Mouse (Mus musculus): ENCODE results near the gene Repin1. TPM values are rescaled to one million over a fixed set of nuclear protein-coding genes. Genes with fewer than 3 reads are reported as not detected.

The Repin1 gene
- polyA plus RNA-seq, 1 experiment from 2014 or later: 47.0 TPM

- DNase-seq (no peak), ATAC-seq (ENCODE audit: low FRiP score, low TSS enrichment) (no peak)
- Histone ChIP-seq H3K27me3 (ENCODE audit: control insufficient read depth, insufficient read depth, low read length) (no peaks in the 10 kb centered on the region), H3K9ac (replicated peaks; ENCODE audit: low read length) (no peak overlapping the region), H3K9me3 (ENCODE audit: control insufficient read depth, low read length) (peaks cover 6% of the 10 kb centered on the region), H3K36me3 (ENCODE audit: control insufficient read depth, insufficient read depth, low read length) (peaks cover 12% of the 10 kb centered on the region), H3K4me1 (ENCODE audit: control insufficient read depth, insufficient read depth, low read length) (peaks cover 16% of the 10 kb centered on the region), H3K4me2 (ENCODE audit: low read length) (no peak overlapping the region), H3K4me3 (replicated peaks; ENCODE audit: low read depth, low read length) (no peak overlapping the region), H3K27ac (replicated peaks; ENCODE audit: low read depth, low read length) (no peak overlapping the region)
- 93% methylated on average over 6 of the region's 6 CpGs for WGBS
These were observed 1.8 kb upstream of the Repin1 start for GRCm38 (mm10) chr6:48591871-48592270.

GRCm38 (mm10) chr6:48594043-48594738 lies 508 bp downstream of the Repin1 start:
- Histone ChIP-seq H3K4me3 (replicated peaks; ENCODE audit: low read depth, low read length) (peak overlapping the region; percentile 71), H3K9me3 (ENCODE audit: control insufficient read depth, low read length) (peaks cover 18% of the 10 kb centered on the region), H3K9ac (replicated peaks; ENCODE audit: low read length) (peak overlapping the region; percentile 85), H3K36me3 (ENCODE audit: control insufficient read depth, insufficient read depth, low read length) (peaks cover 36% of the 10 kb centered on the region), H3K27me3 (ENCODE audit: control insufficient read depth, insufficient read depth, low read length) (no peaks in the 10 kb centered on the region), H3K4me2 (ENCODE audit: low read length) (peak overlapping the region; percentile 72), H3K4me1 (ENCODE audit: control insufficient read depth, insufficient read depth, low read length) (peaks cover 16% of the 10 kb centered on the region), H3K27ac (replicated peaks; ENCODE audit: low read depth, low read length) (peak overlapping the region; percentile 94)
- DNase-seq: peak; percentile 88
- under 1% methylated on average over 41 of the region's 41 CpGs for WGBS
- ATAC-seq (ENCODE audit: low FRiP score, low TSS enrichment): peak; percentile 81

- WGBS: 32% methylated on average over 1 of the region's 1 CpGs
- ATAC-seq (ENCODE audit: low FRiP score, low TSS enrichment) (no peak), DNase-seq (no peak)
- H3K9me3 ChIP-seq (ENCODE audit: control insufficient read depth, low read length): peaks cover 18% of the 10 kb centered on the region
- no peak overlapping the region for H3K9ac ChIP-seq (replicated peaks; ENCODE audit: low read length)
- H3K27ac ChIP-seq (replicated peaks; ENCODE audit: low read depth, low read length): no peak overlapping the region
- H3K36me3 ChIP-seq (ENCODE audit: control insufficient read depth, insufficient read depth, low read length): peaks cover 46% of the 10 kb centered on the region
- no peak overlapping the region for H3K4me3 ChIP-seq (replicated peaks; ENCODE audit: low read depth, low read length)
- peaks cover 16% of the 10 kb centered on the region for H3K4me1 ChIP-seq (ENCODE audit: control insufficient read depth, insufficient read depth, low read length)
- H3K4me2 ChIP-seq (ENCODE audit: low read length): peak overlapping the region; percentile 72
- H3K27me3 ChIP-seq (ENCODE audit: control insufficient read depth, insufficient read depth, low read length): no peaks in the 10 kb centered on the region
These were observed 1.6 kb downstream of the Repin1 start for GRCm38 (mm10) chr6:48595278-48595677.

- H3K9ac ChIP-seq (replicated peaks; ENCODE audit: low read length): no peak overlapping the region
- WGBS: 97% methylated on average over 45 of the region's 45 CpGs
- H3K36me3 ChIP-seq (ENCODE audit: control insufficient read depth, insufficient read depth, low read length): peaks cover 47% of the 10 kb centered on the region
These were observed 3.0 kb downstream of the Repin1 start for GRCm38 (mm10) chr6:48596545-48597232.

GRCm38 (mm10) chr6:48597233-48597625 lies 3.5 kb downstream of the Repin1 start:
- H3K27me3 ChIP-seq (ENCODE audit: control insufficient read depth, insufficient read depth, low read length): no peaks in the 10 kb centered on the region
- no peak overlapping the region for H3K9ac ChIP-seq (replicated peaks; ENCODE audit: low read length)
- no peak overlapping the region for H3K27ac ChIP-seq (replicated peaks; ENCODE audit: low read depth, low read length)
- H3K4me3 ChIP-seq (replicated peaks; ENCODE audit: low read depth, low read length): no peak overlapping the region
- peaks cover 18% of the 10 kb centered on the region for H3K9me3 ChIP-seq (ENCODE audit: control insufficient read depth, low read length)
- peaks cover 21% of the 10 kb centered on the region for H3K4me1 ChIP-seq (ENCODE audit: control insufficient read depth, insufficient read depth, low read length)
- DNase-seq: no peak
- H3K4me2 ChIP-seq (ENCODE audit: low read length): no peak overlapping the region
- ATAC-seq (ENCODE audit: low FRiP score, low TSS enrichment): no peak
- H3K36me3 ChIP-seq (ENCODE audit: control insufficient read depth, insufficient read depth, low read length): peaks cover 47% of the 10 kb centered on the region
- WGBS: 96% methylated on average over 27 of the region's 27 CpGs

More at GRCm38 (mm10) chr6:48596545-48597232, 3.0 kb downstream of the Repin1 start:
- no peak for ATAC-seq (ENCODE audit: low FRiP score, low TSS enrichment)
- Histone ChIP-seq H3K4me3 (replicated peaks; ENCODE audit: low read depth, low read length) (no peak overlapping the region), H3K27ac (replicated peaks; ENCODE audit: low read depth, low read length) (no peak overlapping the region), H3K9me3 (ENCODE audit: control insufficient read depth, low read length) (peaks cover 18% of the 10 kb centered on the region), H3K4me2 (ENCODE audit: low read length) (no peak overlapping the region), H3K27me3 (ENCODE audit: control insufficient read depth, insufficient read depth, low read length) (no peaks in the 10 kb centered on the region), H3K4me1 (ENCODE audit: control insufficient read depth, insufficient read depth, low read length) (peaks cover 21% of the 10 kb centered on the region)
- no peak for DNase-seq

- ATAC-seq (ENCODE audit: low FRiP score, low TSS enrichment) (no peak), DNase-seq (no peak)
- no peak overlapping the region; the same call in 1 of the 2 replicates for H3K9ac ChIP-seq (replicated peaks; ENCODE audit: low read length)
- 97% methylated on average over 1 of the region's 1 CpGs for WGBS
- H3K4me3 ChIP-seq (replicated peaks; ENCODE audit: low read depth, low read length): no peak overlapping the region
- peaks cover 18% of the 10 kb centered on the region for H3K9me3 ChIP-seq (ENCODE audit: control insufficient read depth, low read length)
- no peak overlapping the region for H3K4me2 ChIP-seq (ENCODE audit: low read length)
- peak overlapping the region; percentile 92 for H3K27ac ChIP-seq (replicated peaks; ENCODE audit: low read depth, low read length)
- no peaks in the 10 kb centered on the region for H3K27me3 ChIP-seq (ENCODE audit: control insufficient read depth, insufficient read depth, low read length)
- H3K36me3 ChIP-seq (ENCODE audit: control insufficient read depth, insufficient read depth, low read length): peaks cover 47% of the 10 kb centered on the region
- H3K4me1 ChIP-seq (ENCODE audit: control insufficient read depth, insufficient read depth, low read length): peaks cover 15% of the 10 kb centered on the region
These were observed 6.9 kb downstream of the Repin1 start for GRCm38 (mm10) chr6:48600594-48600993.

- H3K27ac ChIP-seq (replicated peaks; ENCODE audit: low read depth, low read length): peak within 1 kb of the TSS; percentile 92
- H3K9me3 ChIP-seq (ENCODE audit: control insufficient read depth, low read length): peaks cover 15% of the 10 kb centered on the region
- H3K9ac ChIP-seq (replicated peaks; ENCODE audit: low read length): peak within 1 kb of the TSS; percentile 89
- H3K4me1 ChIP-seq (ENCODE audit: control insufficient read depth, insufficient read depth, low read length): peaks cover 15% of the 10 kb centered on the region
- 4% methylated on average over 42 of the region's 42 CpGs for WGBS
- no peaks in the 10 kb centered on the region for H3K27me3 ChIP-seq (ENCODE audit: control insufficient read depth, insufficient read depth, low read length)
- peak; percentile 98 for DNase-seq
- H3K4me3 ChIP-seq (replicated peaks; ENCODE audit: low read depth, low read length): peak within 1 kb of the TSS; percentile 80
- peak; percentile 99 for ATAC-seq (ENCODE audit: low FRiP score, low TSS enrichment)
- H3K4me2 ChIP-seq (ENCODE audit: low read length): peak within 1 kb of the TSS; percentile 92
- peaks cover 38% of the 10 kb centered on the region for H3K36me3 ChIP-seq (ENCODE audit: control insufficient read depth, insufficient read depth, low read length)
These were observed 7.8 kb downstream of the Repin1 start, which contains the start of gene Zfp775 for GRCm38 (mm10) chr6:48601271-48602079. Gene Zfp775, plus strand, starts transcription at chr6:48602063.

GRCm38 (mm10) chr6:48602080-48602741 lies 8.5 kb downstream of the Repin1 start:
- WGBS: 2% methylated on average over 28 of the region's 28 CpGs
- peaks cover 15% of the 10 kb centered on the region for H3K4me1 ChIP-seq (ENCODE audit: control insufficient read depth, insufficient read depth, low read length)

More at GRCm38 (mm10) chr6:48602080-48602741, 8.5 kb downstream of the Repin1 start:
- Histone ChIP-seq H3K9me3 (ENCODE audit: control insufficient read depth, low read length) (peaks cover 8% of the 10 kb centered on the region), H3K36me3 (ENCODE audit: control insufficient read depth, insufficient read depth, low read length) (peaks cover 31% of the 10 kb centered on the region), H3K4me3 (replicated peaks; ENCODE audit: low read depth, low read length) (peak overlapping the region; percentile 80), H3K27me3 (ENCODE audit: control insufficient read depth, insufficient read depth, low read length) (no peaks in the 10 kb centered on the region), H3K27ac (replicated peaks; ENCODE audit: low read depth, low read length) (peak overlapping the region; percentile 92), H3K9ac (replicated peaks; ENCODE audit: low read length) (peak overlapping the region; percentile 89), H3K4me2 (ENCODE audit: low read length) (peak overlapping the region; percentile 92)
- ATAC-seq (ENCODE audit: low FRiP score, low TSS enrichment) (peak; percentile 82), DNase-seq (peak; percentile 66)
